Mouse (Mus musculus) forebrain, embryonic 13.5 days (tissue): ENCODE data around the gene Bmf. TPM values are rescaled to one million over a fixed set of nuclear protein-coding genes. Genes with fewer than 3 reads are reported as not detected.
"Not testable (repeated sequence)": the region's sequence is repeated elsewhere in the genome, so short reads cannot be mapped to it uniquely, and the experiment has no call there.

Experiments used
- ATAC-seq: fragments of 200-750 bp; cut with Nextera tagmentation; 2 replicates; pipeline ENCODE4 v1.8.0; 2017
- H3K27ac ChIP-seq: fragments of 300-500 bp; sonication (generic); 2 replicates; pipeline ENCODE4 v1.5.1; 2015; ENCODE audit warnings: inconsistent platforms, mild to moderate bottlenecking, moderate library complexity
- H3K27me3 ChIP-seq: fragments of 300-500 bp; sonication (generic); 2 replicates; pipeline ENCODE4 v1.6.1; 2015; ENCODE audit warnings: mild to moderate bottlenecking, inconsistent platforms
- H3K36me3 ChIP-seq: fragments of 300-500 bp; sonication (generic); 2 replicates; pipeline ENCODE4 v1.6.1; 2015; ENCODE audit warnings: mild to moderate bottlenecking, inconsistent platforms; ENCODE audit not compliant: poor library complexity, severe bottlenecking
- H3K4me1 ChIP-seq: fragments of 300-500 bp; sonication (generic); 2 replicates; pipeline ENCODE4 v1.6.1; 2015; ENCODE audit warnings: inconsistent platforms
- H3K4me2 ChIP-seq: fragments of 300-500 bp; sonication (generic); 2 replicates; pipeline ENCODE4 v1.6.1; 2015; ENCODE audit warnings: inconsistent platforms, mild to moderate bottlenecking, moderate library complexity
- H3K4me3 ChIP-seq: fragments of 300-500 bp; sonication (generic); 2 replicates; pipeline ENCODE4 v1.5.1; 2015; ENCODE audit warnings: mild to moderate bottlenecking, inconsistent platforms
- H3K9ac ChIP-seq: fragments of 300-500 bp; sonication (generic); 2 replicates; pipeline ENCODE4 v1.6.1; 2015; ENCODE audit warnings: mild to moderate bottlenecking, inconsistent platforms
- H3K9me3 ChIP-seq: fragments of 300-500 bp; sonication (generic); replicated peaks from 2 replicates; pipeline ENCODE4 v1.6.1; 2016; ENCODE audit warnings: inconsistent platforms
- WGBS: fragments of 180-500 bp; shearing (Covaris S2); methylation state at CpG from one replicate; pipeline ENCODE4 v1.1.7; 2015; 5-methylcytosine and 5-hydroxymethylcytosine counted together
- polyA plus RNA-seq: library from polyadenylated mRNA; unstranded; fragments of >200 nt; fragmentation: Nextera tagmentation; extraction: Ambion mirVana; gene quantifications from 2 replicates; pipeline ENCODE4 v1.2.1, GENCODE M21; 2015

Bmf gene
- polyA plus RNA-seq, 1 experiment from 2014 or later, result 1.6 TPM

- no peak for ATAC-seq
- no peak overlapping the region for H3K4me3 ChIP-seq
- H3K4me2 ChIP-seq, result no peak overlapping the region
- WGBS, result 78% methylated on average over 4 of the region's 4 CpGs
- no peaks in the 10 kb centered on the region for H3K4me1 ChIP-seq
- H3K36me3 ChIP-seq, result no peaks in the 10 kb centered on the region
- H3K9ac ChIP-seq, result no peak overlapping the region
- no peaks in the 10 kb centered on the region for H3K9me3 ChIP-seq
- H3K27ac ChIP-seq, result no peak overlapping the region
- no peaks in the 10 kb centered on the region for H3K27me3 ChIP-seq
Measured at GRCm38 (mm10) chr2:118562015-118562414, 12.5 kb upstream of the Bmf start.

- H3K4me3 ChIP-seq, result no peak overlapping the region
- no peak overlapping the region for H3K9ac ChIP-seq
- H3K36me3 ChIP-seq, result no peaks in the 10 kb centered on the region
- no peak for ATAC-seq
- H3K27ac ChIP-seq, result no peak overlapping the region
- WGBS, result 95% methylated on average over 3 of the region's 3 CpGs
- H3K4me1 ChIP-seq, result peaks cover 6% of the 10 kb centered on the region; the same call in 1 of the 2 replicates
- H3K27me3 ChIP-seq, result no peaks in the 10 kb centered on the region
- no peak overlapping the region for H3K4me2 ChIP-seq
- H3K9me3 ChIP-seq, result no peaks in the 10 kb centered on the region
Measured at GRCm38 (mm10) chr2:118558426-118558825, 8.9 kb upstream of the Bmf start.

- peak; percentile 60 for ATAC-seq
- Histone ChIP-seq H3K4me2 (peak overlapping the region; percentile 55), H3K4me3 (peak overlapping the region; percentile 37), H3K9ac (peak overlapping the region; percentile 45; the same call in 1 of the 2 replicates), H3K4me1 (peaks cover 10% of the 10 kb centered on the region; the same call in 1 of the 2 replicates)
- H3K27me3 ChIP-seq, H3K36me3 ChIP-seq, H3K9me3 ChIP-seq, H3K27ac ChIP-seq: not testable (repeated sequence)
- 71% methylated on average over 17 of the region's 17 CpGs for WGBS
Measured at GRCm38 (mm10) chr2:118554356-118554990, 5.0 kb upstream of the Bmf start.

- Histone ChIP-seq H3K9ac (no peak overlapping the region), H3K4me2 (no peak overlapping the region), H3K36me3 (no peaks in the 10 kb centered on the region), H3K27me3 (peaks cover 22% of the 10 kb centered on the region), H3K9me3 (no peaks in the 10 kb centered on the region; the same call in 1 of the 2 replicates), H3K27ac (no peak overlapping the region), H3K4me1 (peaks cover 33% of the 10 kb centered on the region), H3K4me3 (no peak overlapping the region)
- WGBS, result 44% methylated on average over 2 of the region's 2 CpGs
- no peak for ATAC-seq
Measured at GRCm38 (mm10) chr2:118551606-118552005, 2.1 kb upstream of the Bmf start.

DNA sequence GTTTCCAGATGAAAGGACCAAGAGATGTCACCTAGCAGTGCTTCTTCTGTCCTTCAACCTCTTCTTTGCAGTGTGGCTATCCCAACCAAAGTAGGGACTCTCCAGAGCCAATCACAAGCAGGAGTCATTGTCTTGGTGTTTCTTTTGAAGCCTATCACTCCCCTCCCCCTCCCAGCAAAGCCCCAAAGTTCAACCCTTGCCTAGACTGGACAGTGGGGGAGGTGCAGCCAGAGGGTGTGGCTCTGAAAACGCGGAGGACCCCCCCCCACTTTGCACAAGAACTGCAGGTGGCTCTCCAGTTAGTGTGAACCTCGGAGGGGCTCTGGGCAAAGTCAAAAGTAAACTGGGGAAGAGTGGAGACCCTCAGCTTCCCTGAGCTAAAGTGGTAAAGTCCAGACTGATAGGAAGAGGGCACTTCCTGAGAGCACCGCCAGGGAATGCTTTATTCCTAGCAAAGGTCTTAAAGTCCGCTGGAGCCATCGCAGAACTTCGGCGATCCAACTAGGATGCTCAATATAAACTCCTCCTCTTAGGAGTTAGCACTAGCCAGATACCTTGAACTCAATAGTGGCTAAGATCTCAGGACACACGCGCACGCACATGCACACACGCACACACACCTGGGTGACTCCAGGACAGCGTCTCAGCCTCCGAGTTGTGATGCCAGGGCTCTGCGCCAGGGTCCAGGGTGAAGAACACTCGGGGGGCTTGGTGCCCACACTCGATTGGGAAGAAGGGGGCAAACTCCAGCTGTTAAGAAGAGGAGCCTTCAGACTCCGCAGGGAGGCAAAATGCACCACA, 866 bp downstream of the Bmf start:
- no peaks in the 10 kb centered on the region for H3K36me3 ChIP-seq
- H3K4me1 ChIP-seq, result peaks cover 57% of the 10 kb centered on the region
- WGBS, result under 1% methylated on average over 18 of the region's 18 CpGs
- H3K9me3 ChIP-seq, result no peaks in the 10 kb centered on the region; the same call in 1 of the 2 replicates
- peak overlapping the region; percentile 76 for H3K9ac ChIP-seq
- H3K4me3 ChIP-seq, result peak overlapping the region; percentile 65
- ATAC-seq, result no peak
- H3K4me2 ChIP-seq, result peak overlapping the region; percentile 95
- no peak overlapping the region for H3K27ac ChIP-seq
- H3K27me3 ChIP-seq, result peaks cover 24% of the 10 kb centered on the region

DNA sequence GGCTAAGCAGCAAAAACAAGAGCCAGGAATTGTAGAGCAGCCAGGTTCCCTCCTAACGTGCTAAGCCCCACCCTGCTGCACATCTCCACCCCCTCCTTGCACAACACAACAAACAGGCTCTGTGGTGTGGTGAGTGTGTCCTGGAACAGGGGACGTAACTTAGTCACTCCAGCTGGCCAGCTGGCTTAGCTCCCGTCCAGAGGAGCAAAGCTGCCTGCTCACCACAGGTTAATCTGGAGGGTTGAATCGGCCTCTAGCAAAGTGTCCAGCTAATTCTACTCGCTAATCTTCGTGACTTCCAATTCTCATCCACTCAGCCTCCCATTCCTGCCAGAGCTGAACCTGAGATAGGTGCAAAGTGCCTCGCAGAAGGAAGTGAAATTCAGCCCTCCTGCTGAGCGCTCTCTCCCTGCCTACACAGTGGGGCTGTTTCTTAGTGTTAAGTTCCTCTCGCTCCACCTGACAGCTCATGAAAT, 1.9 kb downstream of the Bmf start:
- H3K4me3 ChIP-seq, result no peak overlapping the region

GRCm38 (mm10) chr2:118546798-118547165, 2.7 kb downstream of the Bmf start:
- ATAC-seq, result no peak
- Histone ChIP-seq H3K27me3 (peaks cover 24% of the 10 kb centered on the region), H3K9ac (no peak overlapping the region), H3K9me3 (no peaks in the 10 kb centered on the region), H3K27ac (no peak overlapping the region), H3K36me3 (no peaks in the 10 kb centered on the region), H3K4me1 (peaks cover 62% of the 10 kb centered on the region), H3K4me2 (no peak overlapping the region), H3K4me3 (no peak overlapping the region)
- 44% methylated on average over 3 of the region's 3 CpGs for WGBS

More for the DNA sequence above, 1.9 kb downstream of the Bmf start:
- no peak overlapping the region for H3K9ac ChIP-seq
- no peak overlapping the region for H3K27ac ChIP-seq
- peak overlapping the region; percentile 95; the same call in 1 of the 2 replicates for H3K4me2 ChIP-seq
- H3K9me3 ChIP-seq, result no peaks in the 10 kb centered on the region; the same call in 1 of the 2 replicates
- H3K27me3 ChIP-seq, result peaks cover 24% of the 10 kb centered on the region
- no peak for ATAC-seq
- WGBS, result 11% methylated on average over 9 of the region's 9 CpGs
- no peaks in the 10 kb centered on the region for H3K36me3 ChIP-seq
- H3K4me1 ChIP-seq, result peaks cover 62% of the 10 kb centered on the region

GRCm38 (mm10) chr2:118546104-118546797, 3.2 kb downstream of the Bmf start:
- Histone ChIP-seq H3K4me1 (peaks cover 62% of the 10 kb centered on the region), H3K36me3 (no peaks in the 10 kb centered on the region), H3K9ac (peak overlapping the region; percentile 45; the same call in 1 of the 2 replicates), H3K27ac (peak overlapping the region; percentile 68), H3K27me3 (peaks cover 24% of the 10 kb centered on the region), H3K9me3 (no peaks in the 10 kb centered on the region), H3K4me2 (peak overlapping the region; percentile 32), H3K4me3 (no peak overlapping the region)
- WGBS, result 27% methylated on average over 5 of the region's 5 CpGs
- no peak for ATAC-seq

DNA sequence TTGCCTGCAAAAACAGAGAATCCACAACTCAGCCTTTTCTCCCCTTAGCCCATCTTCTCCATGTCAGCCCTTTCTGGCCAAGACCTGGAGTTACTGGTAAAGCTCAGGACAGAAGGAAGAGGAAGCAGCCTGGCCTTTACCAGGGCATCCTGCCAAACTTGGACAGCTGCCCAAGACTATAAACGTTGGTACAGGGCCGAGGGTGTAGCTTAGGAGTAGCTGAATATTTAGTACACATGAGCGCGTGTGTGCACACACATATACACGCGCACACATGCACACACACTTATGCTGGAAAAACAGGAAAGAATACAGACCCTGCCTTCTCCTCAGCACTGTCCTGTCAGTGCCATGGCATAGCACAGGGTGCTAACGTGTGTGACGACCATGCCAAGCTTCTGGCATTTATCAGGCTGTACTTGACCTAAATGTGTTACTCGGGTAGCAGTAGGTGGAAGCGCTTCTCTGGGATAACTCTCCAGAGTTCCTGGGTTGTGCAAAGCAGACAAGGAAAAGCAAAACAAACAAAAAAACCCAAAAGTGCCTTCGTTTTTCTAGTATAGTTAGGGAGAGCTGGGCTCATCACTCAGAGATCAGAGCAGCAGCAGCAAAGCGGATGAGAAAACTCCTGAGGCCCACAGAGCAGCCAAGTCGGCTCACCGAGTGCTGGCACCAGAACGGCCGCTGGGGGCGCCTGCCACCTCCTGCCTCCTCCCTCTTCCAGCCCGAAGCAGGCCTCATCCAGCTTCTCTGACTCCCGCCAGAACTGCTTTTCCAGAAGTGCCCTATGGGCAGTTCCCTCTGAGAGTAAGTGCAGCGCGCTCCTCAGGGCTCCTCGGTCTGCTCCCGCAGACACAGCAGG, 4.0 kb downstream of the Bmf start:
- Histone ChIP-seq H3K27ac (peak overlapping the region; percentile 68), H3K9ac (peak overlapping the region; percentile 45), H3K9me3 (no peaks in the 10 kb centered on the region), H3K27me3 (peaks cover 24% of the 10 kb centered on the region), H3K36me3 (no peaks in the 10 kb centered on the region), H3K4me3 (no peak overlapping the region), H3K4me1 (peaks cover 69% of the 10 kb centered on the region), H3K4me2 (peak overlapping the region; percentile 32)
- 23% methylated on average over 23 of the region's 23 CpGs for WGBS
- peak; percentile 44 for ATAC-seq

GRCm38 (mm10) chr2:118543893-118544799, 5.3 kb downstream of the Bmf start:
- peak; percentile 84 for ATAC-seq
- WGBS, result 9% methylated on average over 23 of the region's 23 CpGs
- Histone ChIP-seq H3K36me3 (no peaks in the 10 kb centered on the region), H3K4me2 (peak overlapping the region; percentile 61), H3K9me3 (no peaks in the 10 kb centered on the region), H3K27me3 (peaks cover 24% of the 10 kb centered on the region), H3K4me3 (peak overlapping the region; percentile 29), H3K9ac (peak overlapping the region; percentile 53), H3K27ac (peak overlapping the region; percentile 63), H3K4me1 (peaks cover 70% of the 10 kb centered on the region)
